Mouse (Mus musculus): ENCODE measurements around the gene Hspa4.
A peak's percentile ranks its signal among the peaks of the same experiment; 100 is the strongest.

DNA sequence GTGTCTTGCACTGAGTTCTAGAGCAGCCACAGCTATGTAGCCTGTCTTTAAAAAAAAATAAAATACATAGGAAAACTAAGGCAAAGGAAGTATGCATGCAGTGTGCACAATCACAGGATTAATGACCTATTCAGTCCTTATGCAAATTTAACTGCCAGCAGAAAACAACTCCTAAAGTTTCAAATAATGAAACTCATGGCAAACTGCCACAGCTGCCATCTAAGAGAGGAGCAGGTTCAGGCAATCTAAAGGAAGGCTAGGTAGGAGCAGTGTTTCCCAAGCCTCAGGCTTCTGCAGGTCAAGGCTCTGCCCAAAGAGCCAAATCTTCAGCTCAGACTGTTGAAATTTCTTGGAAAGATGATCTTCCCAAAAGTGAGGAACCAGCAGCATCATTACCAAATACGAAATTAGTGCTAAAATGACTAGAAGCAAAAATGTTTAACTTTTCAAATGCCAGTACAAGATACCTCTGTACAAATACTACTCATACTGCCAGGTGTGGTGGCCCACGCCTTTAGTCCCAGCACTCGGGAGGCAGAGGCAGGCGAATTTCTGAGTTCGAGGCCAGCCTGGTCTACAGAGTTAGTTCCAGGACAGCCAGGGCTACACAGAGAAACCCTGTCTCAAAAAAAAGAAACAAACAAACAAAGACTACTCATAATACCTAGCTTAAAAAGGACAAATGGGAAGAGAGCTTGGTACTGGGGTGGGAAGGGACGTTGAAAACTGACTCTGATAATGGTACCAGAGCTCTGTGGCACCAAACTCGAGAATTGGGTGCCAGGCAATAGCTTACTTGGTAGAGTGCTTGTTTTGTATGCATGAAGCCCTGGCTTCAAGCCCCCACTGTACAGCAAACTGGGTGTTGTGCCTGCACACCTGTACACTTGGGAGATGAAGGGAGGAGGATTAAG lies 2.1 kb downstream of the Hspa4 start:
- TF ChIP-seq POLR2A (IDR thresholded peaks at IDR 0.05; ENCODE audit: low read depth, low read length): no peak; the same call in 1 of the 2 replicates
- no peak for TF ChIP-seq HCFC1 (IDR thresholded peaks at IDR 0.05; ENCODE audit: low read depth, low read length)
- TF ChIP-seq CTCF (conservative IDR thresholded peaks at IDR 0.05 in 1 of 2, IDR thresholded peaks at IDR 0.05 in 1 of 2; ENCODE audit: low read depth in 2 of 2, low read length in 2 of 2): no peak
- peak; percentile 82 for TF ChIP-seq POLR2AphosphoS2 (IDR thresholded peaks at IDR 0.05; ENCODE audit: low read depth, low read length)
- TF ChIP-seq KAT2A (IDR thresholded peaks at IDR 0.05; ENCODE audit: insufficient replicate concordance, low read length): no peak
